Comparison of ENCODE assay signal across 25 mouse cellular contexts in the genomic region with DNA sequence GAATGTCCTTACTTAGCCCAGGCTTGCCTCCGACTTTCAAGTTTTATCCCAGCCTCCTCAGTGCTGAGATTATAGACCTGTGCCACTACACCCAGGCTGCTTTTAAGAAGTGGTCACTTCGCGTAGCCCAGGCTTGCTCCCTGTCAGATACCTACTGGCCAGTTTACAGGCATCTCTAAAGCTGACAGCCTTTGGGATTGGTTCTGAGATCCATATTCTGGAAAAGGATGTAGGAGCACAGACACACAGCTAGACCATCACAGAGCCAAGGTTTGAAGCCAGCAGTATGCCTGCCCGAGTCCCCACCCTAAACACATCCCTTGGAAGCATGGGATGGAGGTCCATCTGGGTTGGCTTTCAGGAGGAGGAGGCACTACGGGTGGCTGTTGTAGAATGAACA. TPM values are rescaled to one million over a fixed set of nuclear protein-coding genes. Genes with fewer than 3 reads are reported as not detected.
DNase-seq lines count a peak whose midpoint lies in the region; ATAC-seq lines count a peak whose summit lies in the region.
"Had no signal": no experiment of that assay in that cellular context is flagged by ENCODE, and none has a peak within 500 bp of the region (broad histone marks: within the 10 kb centered on the region; RNA-seq: fewer than 3 reads in every experiment).

No protein-coding gene starts in this region.

- H3K9ac ChIP-seq in forebrain, embryonic 13.5 days, result no peak overlapping the region
- H3K9ac ChIP-seq in forebrain, embryonic 14.5 days (ENCODE audit: low read length), result no peak overlapping the region
- H3K9ac ChIP-seq in liver, embryonic 12.5 days, result no peak overlapping the region
- H3K9ac ChIP-seq: embryonic facial prominence, embryonic 12.5 days; lung, embryonic 15.5 days had no signal

- H3K27me3 ChIP-seq in forebrain, embryonic 13.5 days, result no peaks in the 10 kb centered on the region
- H3K27me3 ChIP-seq in forebrain, embryonic 14.5 days (replicated peaks; ENCODE audit: control insufficient read depth, insufficient read depth, low read length), result no peaks in the 10 kb centered on the region
- H3K27me3 ChIP-seq in liver, embryonic 12.5 days (replicated peaks), result peaks cover 7% of the 10 kb centered on the region
- H3K27me3 ChIP-seq: embryonic facial prominence, embryonic 12.5 days; heart, embryonic 15.5 days; kidney, embryonic 15.5 days; lung, embryonic 15.5 days had no signal

- H3K4me3 ChIP-seq in forebrain, embryonic 13.5 days, result no peak overlapping the region
- no peak overlapping the region for H3K4me3 ChIP-seq in forebrain, embryonic 14.5 days (ENCODE audit: low read depth, low read length)
- no peak overlapping the region for H3K4me3 ChIP-seq in liver, embryonic 12.5 days
- H3K4me3 ChIP-seq: embryonic facial prominence, embryonic 12.5 days; heart, embryonic 15.5 days; kidney, embryonic 15.5 days; lung, embryonic 15.5 days had no signal

- no peak for DNase-seq in forebrain, embryonic 14.5 days (ENCODE audit: low spot score)
- DNase-seq in liver, result no peak
- peak; percentile 25 for DNase-seq in thymus, postnatal 4 days
- no peak for DNase-seq in thymus, postnatal 10 days (ENCODE audit: low spot score in 2 of 2)
- DNase-seq in cerebellum, adult 9-10 months, result no peak
- DNase-seq in left cerebral cortex, postnatal 14 days (ENCODE audit: low spot score in 2 of 2), result no peak

- WGBS in forebrain, embryonic 13.5 days, result 92% methylated on average over 5 of the region's 5 CpGs
- 88% methylated on average over 5 of the region's 5 CpGs for WGBS in forebrain, embryonic 14.5 days
- WGBS in liver, embryonic 12.5 days (ENCODE audit: insufficient replicate concordance), result 71% methylated on average over 5 of the region's 5 CpGs

- peaks cover 43% of the 10 kb centered on the region for H3K4me1 ChIP-seq in forebrain, embryonic 13.5 days
- peaks cover 2% of the 10 kb centered on the region; the same call in 1 of the 2 replicates for H3K4me1 ChIP-seq in forebrain, embryonic 14.5 days (ENCODE audit: control insufficient read depth, insufficient read depth, low read length)
- H3K4me1 ChIP-seq in liver, embryonic 12.5 days, result peaks cover 55% of the 10 kb centered on the region

- 0 out of 2 replicates have a peak overlapping the region, but pooled peaks have one; percentile 31 for H3K27ac ChIP-seq in forebrain, embryonic 13.5 days
- no peak overlapping the region for H3K27ac ChIP-seq in forebrain, embryonic 14.5 days (ENCODE audit: low read depth, low read length)
- peak overlapping the region; percentile 71 for H3K27ac ChIP-seq in liver, embryonic 12.5 days
- H3K27ac ChIP-seq: hindbrain, postnatal 0 days had no signal

- no peak for ATAC-seq in forebrain, embryonic 13.5 days
- ATAC-seq in forebrain, embryonic 14.5 days, result no peak
- no peak for ATAC-seq in liver, embryonic 12.5 days
- ATAC-seq: intestine, postnatal 0 days had no signal

- H3K4me2 ChIP-seq in forebrain, embryonic 13.5 days, result no peak overlapping the region
- no peak overlapping the region for H3K4me2 ChIP-seq in forebrain, embryonic 14.5 days (ENCODE audit: low read length)
- peak overlapping the region; percentile 21 for H3K4me2 ChIP-seq in liver, embryonic 12.5 days
- H3K4me2 ChIP-seq: midbrain, embryonic 11.5 days had no signal

- H3K9me3 ChIP-seq in forebrain, embryonic 13.5 days (replicated peaks), result no peaks in the 10 kb centered on the region
- no peaks in the 10 kb centered on the region for H3K9me3 ChIP-seq in forebrain, embryonic 14.5 days (replicated peaks; ENCODE audit: control insufficient read depth, low read length)
- no peaks in the 10 kb centered on the region for H3K9me3 ChIP-seq in liver, embryonic 12.5 days (replicated peaks)
- H3K9me3 ChIP-seq: embryonic facial prominence, embryonic 12.5 days; heart, embryonic 15.5 days; kidney, embryonic 15.5 days; lung, embryonic 15.5 days had no signal

- intact Hi-C loops in left cerebral cortex, postnatal 14 days (cut with DNase I), result loop anchor here (5.0 kb wide), 1 partner anchor 40 kb away; the partner anchor contains the start of gene Lfng

- no peaks in the 10 kb centered on the region for H3K36me3 ChIP-seq in forebrain, embryonic 13.5 days (ENCODE audit: poor library complexity, severe bottlenecking)
- no peaks in the 10 kb centered on the region for H3K36me3 ChIP-seq in forebrain, embryonic 14.5 days (ENCODE audit: control insufficient read depth, insufficient read depth, low read length)
- H3K36me3 ChIP-seq in liver, embryonic 12.5 days, result no peaks in the 10 kb centered on the region
- H3K36me3 ChIP-seq: embryonic facial prominence, embryonic 12.5 days; heart, embryonic 15.5 days; kidney, embryonic 15.5 days; lung, embryonic 15.5 days had no signal

RNA-seq across cellular contexts. Expression of gene Grifin, which starts 2.9 kb away (rescaled TPM):
- 0.49 TPM in 1 of 2 replicates, not detected in the other for polyA plus RNA-seq in forebrain, embryonic 13.5 days (2015; fragmentation: Nextera tagmentation; extraction: Ambion mirVana)
- polyA plus RNA-seq in forebrain, embryonic 14.5 days (2014; fragmentation: Nextera tagmentation; extraction: Ambion mirVana), result 0.38 TPM in 1 of 2 replicates, not detected in the other
- 6.3 and 7.8 TPM in 2 replicates for polyA plus RNA-seq in liver, embryonic 12.5 days (2016; fragmentation: Nextera tagmentation; extraction: Ambion mirVana)
- not detected for total RNA-seq in left cerebral cortex, postnatal 14 days (2021)
- total RNA-seq: adrenal gland, postnatal 4 days; gastrocnemius, postnatal 36 days; heart, postnatal 4 days; hindbrain, postnatal 0 days; layer of hippocampus, postnatal 25 days; left cerebral cortex, postnatal 10 days; monocyte, adult 5-6 weeks had no signal
- polyA plus RNA-seq: forebrain, embryonic 11.5 days; heart, embryonic 15.5 days; large intestine, adult 2 months; lung, embryonic 15.5 days; midbrain, embryonic 11.5 days; neural tube, embryonic 11.5 days; urinary bladder, adult 2 months had no signal

RNA-seq across cellular contexts. Expression of gene Lfng, which starts 39.4 kb away (rescaled TPM):
- 28.8 and 31.8 TPM in 2 replicates for polyA plus RNA-seq in forebrain, embryonic 13.5 days (2015; fragmentation: Nextera tagmentation; extraction: Ambion mirVana)
- 30.9 TPM in 2 replicates for polyA plus RNA-seq in forebrain, embryonic 14.5 days (2014; fragmentation: Nextera tagmentation; extraction: Ambion mirVana)
- polyA plus RNA-seq in liver, embryonic 12.5 days (2016; fragmentation: Nextera tagmentation; extraction: Ambion mirVana), result 7.4 and 8.3 TPM in 2 replicates
- 10 to 100 TPM; 18.8 to 28.4 TPM for total RNA-seq in left cerebral cortex, postnatal 14 days (2021)
